Mouse (Mus musculus) frontal cortex, adult (tissue): ENCODE results near the gene Rph3al.

Experiments used
- ATAC-seq: cut with Nextera tagmentation; 2 replicates; pipeline ENCODE4 v1.9.2; 2017; ENCODE audit warnings: mild to moderate bottlenecking, moderate library complexity, mixed read lengths; ENCODE audit not compliant: low TSS enrichment

The Rph3al gene

GRCm38 (mm10) chr11:75862466-75862865 lies 75.8 kb downstream of the Rph3al start:
- ATAC-seq = no peak

- no peak for ATAC-seq
These were observed 76.6 kb downstream of the Rph3al start for GRCm38 (mm10) chr11:75861653-75862052.

- ATAC-seq = no peak
These were observed 77.0 kb downstream of the Rph3al start for GRCm38 (mm10) chr11:75861213-75861612.

GRCm38 (mm10) chr11:75859460-75859859 lies 78.8 kb downstream of the Rph3al start:
- ATAC-seq = no peak

- no peak for ATAC-seq
These were observed 79.3 kb downstream of the Rph3al start for GRCm38 (mm10) chr11:75858975-75859374.

- no peak for ATAC-seq
These were observed 80.4 kb downstream of the Rph3al start for GRCm38 (mm10) chr11:75857781-75858180.

GRCm38 (mm10) chr11:75854327-75854726 lies 83.9 kb downstream of the Rph3al start:
- ATAC-seq = no peak

GRCm38 (mm10) chr11:75853067-75853636 lies 85.1 kb downstream of the Rph3al start:
- ATAC-seq = no peak

- ATAC-seq = peak; percentile 47; the same call in 1 of the 2 replicates
These were observed 85.7 kb downstream of the Rph3al start for GRCm38 (mm10) chr11:75852485-75852884.

- no peak for ATAC-seq
These were observed 88.7 kb downstream of the Rph3al start for GRCm38 (mm10) chr11:75849552-75849951.

GRCm38 (mm10) chr11:75846589-75846988 lies 91.6 kb downstream of the Rph3al start:
- ATAC-seq = no peak

GRCm38 (mm10) chr11:75845675-75846074 lies 92.6 kb downstream of the Rph3al start:
- peak; percentile 55; the same call in 1 of the 2 replicates for ATAC-seq

- no peak for ATAC-seq
These were observed 95.2 kb downstream of the Rph3al start for GRCm38 (mm10) chr11:75842904-75843619.

- no peak for ATAC-seq
These were observed 96.7 kb downstream of the Rph3al start for GRCm38 (mm10) chr11:75841503-75841902.

GRCm38 (mm10) chr11:75839536-75840430 lies 98.4 kb downstream of the Rph3al start:
- no peak; the same call in 1 of the 2 replicates for ATAC-seq

- ATAC-seq = no peak
These were observed 99.3 kb downstream of the Rph3al start for GRCm38 (mm10) chr11:75838861-75839426.

GRCm38 (mm10) chr11:75836240-75836610 lies 102.0 kb downstream of the Rph3al start:
- ATAC-seq = no peak

GRCm38 (mm10) chr11:75835587-75836239 lies 102.5 kb downstream of the Rph3al start:
- no peak for ATAC-seq

GRCm38 (mm10) chr11:75833081-75833480 lies 105.1 kb downstream of the Rph3al start:
- no peak for ATAC-seq

GRCm38 (mm10) chr11:75830386-75830785 lies 107.8 kb downstream of the Rph3al start:
- no peak for ATAC-seq

- no peak for ATAC-seq
These were observed 110.8 kb downstream of the Rph3al start for GRCm38 (mm10) chr11:75827414-75827813.

- ATAC-seq = no peak
These were observed 114.7 kb downstream of the Rph3al start for GRCm38 (mm10) chr11:75823506-75823905.
